ENCODE assay signal across 15 mouse cellular contexts in the genomic region with DNA sequence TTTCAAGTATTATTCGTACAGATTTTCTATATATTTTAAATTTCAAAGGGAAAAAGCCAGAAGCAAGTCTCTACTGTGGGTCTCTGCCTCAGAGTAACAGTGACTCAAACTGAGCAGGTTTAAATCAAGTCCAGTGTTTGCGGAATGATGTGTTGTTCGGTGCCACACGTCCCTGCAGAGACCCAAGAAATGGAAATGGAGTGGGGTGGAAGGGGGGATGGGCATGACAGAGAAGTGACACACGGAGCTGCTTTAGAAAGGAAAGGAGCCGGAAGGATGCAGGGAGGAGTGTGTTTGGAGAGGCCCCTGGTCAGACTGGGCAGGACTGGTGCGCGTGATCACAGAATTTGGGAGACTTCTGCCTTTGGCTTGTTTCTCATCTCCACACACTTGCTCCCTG.
"Had no signal": no experiment of that assay in that cellular context is flagged by ENCODE, and none has a peak within 500 bp of the region (broad histone marks: within the 10 kb centered on the region; RNA-seq: fewer than 3 reads in every experiment).

No protein-coding gene starts in this region.

- H3K9ac ChIP-seq: limb, embryonic 12.5 days; liver, embryonic 14.5 days; midbrain, embryonic 12.5 days had no signal

- H3K36me3 ChIP-seq: limb, embryonic 12.5 days; midbrain, embryonic 12.5 days had no signal

- H3K27me3 ChIP-seq: limb, embryonic 12.5 days; megakaryocyte, embryonic 14.5 days; midbrain, embryonic 12.5 days had no signal

- H3K27ac ChIP-seq: limb, embryonic 12.5 days; liver, embryonic 14.5 days; midbrain, embryonic 12.5 days had no signal

- ATAC-seq: lung, postnatal 0 days had no signal

- DNase-seq: kidney, adult 8-10 months; kidney, postnatal 36 days; layer of hippocampus, adult 9-11 months; layer of hippocampus, postnatal 36 days; liver; lung, adult 18-20 months; lung, postnatal 4 days; right cerebral cortex, postnatal 14 days; thymus, adult 18-20 months; thymus, postnatal 14 days had no signal

- H3K9me3 ChIP-seq: limb, embryonic 12.5 days; megakaryocyte, embryonic 14.5 days; midbrain, embryonic 12.5 days had no signal

- H3K4me2 ChIP-seq: limb, embryonic 12.5 days; midbrain, embryonic 12.5 days had no signal

- H3K4me3 ChIP-seq: limb, embryonic 12.5 days; megakaryocyte, embryonic 14.5 days; midbrain, embryonic 12.5 days had no signal
